Mouse (Mus musculus) cerebellum, adult 9-10 months (tissue): ENCODE data around the gene Atp5e.

Source experiments
- DNase-seq: peaks from one replicate; pipeline ENCODE4 v3.0.0; 2022

Gene Atp5e

GRCm38 (mm10) chr2:174413127-174413526 lies 50.8 kb downstream of the Atp5e start:
- no peak for DNase-seq
